Mouse (Mus musculus) lung, postnatal 0 days (tissue): ENCODE results near the gene Ankrd13b.

Experiments
- CTCF ChIP-seq: IDR thresholded peaks from 2 replicates; pipeline ENCODE4 v1.5.1; 2016; ENCODE audit warnings: antibody characterized with exemption, mild to moderate bottlenecking
- EP300 ChIP-seq: IDR thresholded peaks from 2 replicates; pipeline ENCODE4 v1.6.1; 2016; ENCODE audit warnings: antibody characterized with exemption, mild to moderate bottlenecking, control low read depth

DNA sequence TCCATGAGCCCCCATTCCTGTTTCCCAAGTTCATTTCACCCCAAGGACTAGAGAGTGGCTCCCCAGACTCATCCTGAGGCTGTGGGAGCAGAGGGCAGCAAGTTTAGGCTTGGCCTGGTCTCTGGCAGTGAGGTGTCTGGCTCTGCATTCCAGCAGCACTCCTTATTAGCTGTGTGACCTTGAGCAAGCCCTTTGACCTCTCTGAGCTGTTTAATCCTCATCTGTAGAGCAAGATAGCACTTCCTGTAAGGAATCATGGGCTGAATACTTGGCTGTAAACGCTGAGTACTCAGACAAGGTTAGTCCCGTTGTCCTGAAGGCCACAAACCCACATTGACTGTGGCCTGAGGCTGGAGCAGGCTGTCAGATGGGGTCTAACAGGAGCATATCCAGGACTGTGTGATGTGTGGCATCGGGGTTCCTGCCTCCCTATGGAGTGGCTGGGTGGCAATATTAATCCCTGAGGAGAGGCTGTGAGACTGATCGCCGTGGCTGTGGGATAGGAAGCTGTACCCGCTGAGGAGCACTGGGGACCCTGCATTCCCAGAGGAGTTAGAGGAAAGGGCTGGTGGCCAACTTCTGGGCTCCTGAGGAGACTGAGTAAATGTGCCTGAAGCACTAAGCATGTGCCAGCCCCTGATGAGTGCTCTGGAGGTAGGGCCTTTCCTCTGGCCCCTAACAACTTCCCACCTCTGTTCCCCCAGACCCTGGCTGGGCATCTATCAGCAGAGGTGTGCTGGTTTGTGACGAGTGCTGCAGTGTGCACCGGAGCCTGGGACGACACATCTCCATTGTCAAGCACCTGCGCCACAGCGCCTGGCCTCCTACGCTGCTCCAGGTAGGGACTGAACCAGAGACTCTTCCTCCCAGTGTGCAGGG is 9.0 kb upstream of the Ankrd13b start:
- no peak for TF ChIP-seq CTCF
- no peak for TF ChIP-seq EP300
